Mouse (Mus musculus): ENCODE measurements around the gene Add1.

GRCm38 (mm10) chr5:34549135-34549482 lies 24.4 kb upstream of the Add1 start:
- TF ChIP-seq POLR2A (IDR thresholded peaks at IDR 0.05; ENCODE audit: extremely low read depth, insufficient read depth, low read length) (no peak), CTCF (IDR thresholded peaks at IDR 0.05; ENCODE audit: extremely low read depth, insufficient read depth, low read length) (no peak)
